Mouse (Mus musculus): ENCODE data around the gene Tex26. TPM values are rescaled to one million over a fixed set of nuclear protein-coding genes. Genes with fewer than 3 reads are reported as not detected.

The Tex26 gene
- polyA plus RNA-seq, 1 experiment from 2014 or later, result 1.2 TPM

DNA sequence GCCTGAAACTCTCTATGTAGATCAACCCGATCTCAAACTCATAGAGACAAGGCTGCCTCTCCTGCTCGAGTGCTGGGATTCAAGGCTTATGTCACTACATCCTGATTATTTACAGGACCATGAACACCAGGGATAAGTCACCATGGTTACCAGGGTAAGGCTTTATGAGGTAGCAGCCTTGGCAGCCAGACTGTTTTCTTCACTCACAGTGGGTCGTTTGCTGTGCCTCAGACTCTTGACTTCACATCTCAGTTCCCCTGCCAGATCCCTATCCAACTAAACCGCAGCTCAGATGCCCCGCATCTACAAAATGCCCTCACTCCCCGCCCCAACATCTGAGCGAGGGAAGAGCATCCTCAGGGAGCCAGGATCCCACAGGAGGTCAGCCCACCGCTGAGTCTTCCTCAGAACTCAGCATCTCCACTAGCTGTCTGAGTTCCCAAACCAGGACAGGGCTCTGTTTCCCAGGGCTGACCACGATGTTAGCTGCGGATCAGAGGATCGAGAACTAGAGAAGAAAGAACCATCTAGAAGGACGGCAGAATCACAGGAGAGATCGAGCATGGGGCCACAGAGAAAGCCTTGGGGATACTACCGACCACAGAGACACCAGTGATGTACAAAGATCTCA lies 2.3 kb downstream of the Tex26 start:
- Histone ChIP-seq H3K36me3 (replicated peaks; ENCODE audit: control insufficient read depth, insufficient read depth) (no peaks in the 10 kb centered on the region), H3K4me1 (replicated peaks; ENCODE audit: control insufficient read depth, insufficient read depth, low read length) (peaks cover 24% of the 10 kb centered on the region), H3K27ac (peak overlapping the region; percentile 96; the same call in 1 of the 2 replicates), H3K4me3 (replicated peaks; ENCODE audit: low read length) (no peak overlapping the region), H3K4me2 (replicated peaks) (no peak overlapping the region), H3K9me3 (ENCODE audit: control insufficient read depth, low read length) (no peaks in the 10 kb centered on the region), H3K27me3 (ENCODE audit: control insufficient read depth, insufficient read depth, low read length) (no peaks in the 10 kb centered on the region), H3K9ac (no peak overlapping the region)
- ATAC-seq (ENCODE audit: low FRiP score) (no peak), DNase-seq (ENCODE audit: low spot score) (peak; percentile 49)
- WGBS, result 53% methylated on average over 14 of the region's 14 CpGs

DNA sequence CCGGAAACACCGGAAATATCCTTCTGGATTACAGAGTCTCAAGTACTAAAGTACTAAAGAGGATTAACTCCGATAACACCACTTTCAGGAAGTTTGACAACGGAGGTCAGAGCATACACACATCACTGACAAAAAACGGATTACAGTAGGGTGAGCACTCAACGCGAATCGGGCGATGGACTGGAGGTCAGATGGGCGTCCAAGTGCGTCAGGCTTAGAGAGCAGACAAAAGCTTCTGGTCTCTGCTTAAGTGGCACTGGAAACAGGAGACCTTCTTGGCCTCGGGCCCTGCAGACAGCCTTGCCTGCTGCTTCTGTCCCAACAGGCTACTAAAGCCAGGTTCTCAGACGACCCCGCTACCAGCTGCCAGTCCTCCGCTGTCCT lies 2.8 kb downstream of the Tex26 start:
- DNase-seq (ENCODE audit: low spot score), result no peak
- peaks cover 24% of the 10 kb centered on the region for H3K4me1 ChIP-seq (replicated peaks; ENCODE audit: control insufficient read depth, insufficient read depth, low read length)
- peak overlapping the region; percentile 96; the same call in 1 of the 2 replicates for H3K27ac ChIP-seq
- no peak overlapping the region for H3K9ac ChIP-seq
- no peak overlapping the region for H3K4me3 ChIP-seq (replicated peaks; ENCODE audit: low read length)
- H3K36me3 ChIP-seq (replicated peaks; ENCODE audit: control insufficient read depth, insufficient read depth), result no peaks in the 10 kb centered on the region
- H3K27me3 ChIP-seq (ENCODE audit: control insufficient read depth, insufficient read depth, low read length), result no peaks in the 10 kb centered on the region
- no peaks in the 10 kb centered on the region for H3K9me3 ChIP-seq (ENCODE audit: control insufficient read depth, low read length)
- no peak overlapping the region for H3K4me2 ChIP-seq (replicated peaks)
- no peak for ATAC-seq (ENCODE audit: low FRiP score)
- WGBS, result 70% methylated on average over 15 of the region's 15 CpGs

DNA sequence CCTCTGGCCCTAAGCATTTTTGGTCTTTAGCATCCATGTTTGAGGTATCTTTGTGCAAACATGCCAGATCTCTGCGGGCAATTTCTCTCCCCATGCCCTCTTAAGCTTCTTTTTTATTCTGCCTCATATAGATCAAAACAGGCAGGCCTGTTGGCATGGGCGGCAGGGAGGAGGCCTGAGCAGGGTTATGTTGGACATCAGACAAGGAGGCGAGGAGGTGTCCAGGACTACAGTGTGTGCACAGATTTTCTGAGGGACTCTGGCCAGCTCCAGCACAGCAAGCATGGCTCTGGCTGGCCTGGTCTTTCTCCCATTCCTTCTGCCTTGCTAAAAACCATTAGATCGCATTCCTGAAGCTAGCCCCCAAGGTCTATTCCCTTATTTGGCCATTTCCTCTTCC lies 5.0 kb downstream of the Tex26 start:
- Histone ChIP-seq H3K9ac (no peak overlapping the region), H3K4me1 (replicated peaks; ENCODE audit: control insufficient read depth, insufficient read depth, low read length) (peaks cover 17% of the 10 kb centered on the region), H3K36me3 (replicated peaks; ENCODE audit: control insufficient read depth, insufficient read depth) (no peaks in the 10 kb centered on the region), H3K4me2 (replicated peaks) (no peak overlapping the region), H3K4me3 (replicated peaks; ENCODE audit: low read length) (no peak overlapping the region), H3K27ac (no peak overlapping the region), H3K9me3 (ENCODE audit: control insufficient read depth, low read length) (no peaks in the 10 kb centered on the region), H3K27me3 (ENCODE audit: control insufficient read depth, insufficient read depth, low read length) (no peaks in the 10 kb centered on the region)
- DNase-seq (ENCODE audit: low spot score) (peak; percentile 22), ATAC-seq (ENCODE audit: low FRiP score) (no peak)
- 77% methylated on average over 4 of the region's 4 CpGs for WGBS

DNA sequence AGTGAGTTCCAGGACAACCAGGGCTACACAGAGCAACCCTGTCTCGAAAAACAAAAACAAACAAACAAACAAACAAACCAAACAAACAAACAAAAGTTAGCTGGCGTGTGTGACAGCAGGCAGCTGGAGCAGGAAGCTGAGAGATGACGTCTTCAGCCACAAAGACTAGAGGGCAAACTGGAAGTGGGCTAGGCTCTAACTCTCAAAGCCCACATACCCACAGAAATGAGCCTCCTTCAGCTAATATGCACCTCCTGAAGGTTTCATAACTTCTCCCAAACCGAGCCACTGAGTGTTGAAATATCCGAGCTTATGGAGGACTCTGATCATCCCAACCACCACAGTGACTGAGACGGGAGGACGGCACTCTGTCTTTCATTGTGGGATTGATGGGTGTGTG lies 7.0 kb downstream of the Tex26 start:
- WGBS, result 91% methylated on average over 7 of the region's 7 CpGs
- H3K4me3 ChIP-seq (replicated peaks; ENCODE audit: low read length), result no peak overlapping the region
- DNase-seq (ENCODE audit: low spot score) (no peak), ATAC-seq (ENCODE audit: low FRiP score) (no peak)
- H3K4me2 ChIP-seq (replicated peaks), result no peak overlapping the region
- H3K9me3 ChIP-seq (ENCODE audit: control insufficient read depth, low read length), result no peaks in the 10 kb centered on the region
- H3K36me3 ChIP-seq (replicated peaks; ENCODE audit: control insufficient read depth, insufficient read depth), result no peaks in the 10 kb centered on the region
- H3K9ac ChIP-seq, result no peak overlapping the region
- no peaks in the 10 kb centered on the region for H3K27me3 ChIP-seq (ENCODE audit: control insufficient read depth, insufficient read depth, low read length)
- H3K4me1 ChIP-seq (replicated peaks; ENCODE audit: control insufficient read depth, insufficient read depth, low read length), result peaks cover 7% of the 10 kb centered on the region
- no peak overlapping the region for H3K27ac ChIP-seq

DNA sequence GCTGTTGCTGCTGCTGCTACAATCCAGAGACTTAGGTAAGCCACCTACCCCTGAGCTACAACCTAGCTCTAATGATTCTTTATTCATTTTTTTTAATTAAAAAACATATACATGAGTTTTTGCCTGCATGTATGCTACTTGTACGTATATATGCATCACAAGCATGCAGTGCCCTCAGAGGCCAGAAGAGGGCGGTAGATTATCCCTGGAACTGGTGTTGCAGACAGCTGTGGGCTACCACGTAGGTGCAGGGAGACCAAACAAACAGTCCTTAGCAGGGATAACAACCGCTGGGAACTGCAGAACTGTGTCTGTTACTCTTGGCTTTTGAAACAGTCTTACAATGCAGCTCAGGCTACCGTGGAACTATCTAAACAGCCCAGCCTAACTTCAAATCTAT lies 8.3 kb downstream of the Tex26 start:
- WGBS, result 85% methylated on average over 5 of the region's 5 CpGs
- no peak overlapping the region for H3K4me2 ChIP-seq (replicated peaks)
- no peak for ATAC-seq (ENCODE audit: low FRiP score)
- no peaks in the 10 kb centered on the region for H3K4me1 ChIP-seq (replicated peaks; ENCODE audit: control insufficient read depth, insufficient read depth, low read length)
- no peak overlapping the region for H3K4me3 ChIP-seq (replicated peaks; ENCODE audit: low read length)
- H3K9me3 ChIP-seq (ENCODE audit: control insufficient read depth, low read length), result no peaks in the 10 kb centered on the region
- DNase-seq (ENCODE audit: low spot score), result no peak
- H3K27ac ChIP-seq, result no peak overlapping the region
- no peaks in the 10 kb centered on the region for H3K27me3 ChIP-seq (ENCODE audit: control insufficient read depth, insufficient read depth, low read length)
- no peaks in the 10 kb centered on the region for H3K36me3 ChIP-seq (replicated peaks; ENCODE audit: control insufficient read depth, insufficient read depth)
- H3K9ac ChIP-seq, result no peak overlapping the region

DNA sequence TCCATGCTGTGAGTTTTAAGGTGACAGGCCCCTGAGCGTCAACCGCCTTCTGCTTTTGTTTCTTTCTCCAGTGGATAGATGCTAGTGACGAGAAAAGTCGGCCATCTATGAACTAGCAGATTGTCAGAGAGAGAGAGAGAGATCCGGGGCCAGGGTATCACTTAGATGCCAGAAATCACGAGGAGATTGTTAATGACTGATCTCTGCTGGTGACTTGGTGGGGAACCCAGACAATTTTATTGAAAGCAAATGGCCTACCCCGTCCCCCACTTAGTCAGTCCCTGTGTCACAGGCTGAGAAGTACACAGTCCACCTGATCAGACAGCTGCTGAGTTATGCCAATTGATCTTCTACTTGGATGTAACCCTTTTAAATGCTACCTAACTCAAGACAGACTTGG lies 9.9 kb downstream of the Tex26 start:
- WGBS, result 81% methylated on average over 7 of the region's 7 CpGs
- ATAC-seq (ENCODE audit: low FRiP score), result no peak
- H3K4me1 ChIP-seq (replicated peaks; ENCODE audit: control insufficient read depth, insufficient read depth, low read length), result no peaks in the 10 kb centered on the region

DNA sequence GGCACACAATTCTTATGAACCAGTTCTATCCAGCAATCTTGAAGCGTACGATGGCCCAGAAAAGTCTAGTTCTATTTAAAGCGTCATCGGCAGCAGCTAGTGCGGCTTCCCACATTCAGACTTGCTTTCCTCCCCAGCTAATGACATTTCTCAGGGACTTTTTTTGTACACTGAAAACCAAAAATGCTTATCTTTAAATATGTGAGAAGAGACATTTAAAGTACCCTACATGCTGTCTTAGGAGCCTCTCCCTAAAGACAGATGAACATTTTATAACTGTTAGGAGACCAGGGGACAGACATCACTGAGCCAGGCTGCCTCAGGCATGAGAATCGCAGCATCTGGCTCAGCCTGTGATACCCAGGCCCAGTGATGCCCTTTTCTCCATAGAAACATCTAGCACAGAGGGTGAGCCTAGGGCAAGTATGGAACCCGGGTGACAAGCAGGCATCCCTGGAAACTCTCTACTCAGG lies 11.8 kb downstream of the Tex26 start:
- Histone ChIP-seq H3K27ac (peak overlapping the region; percentile 57), H3K9ac (no peak overlapping the region), H3K27me3 (ENCODE audit: control insufficient read depth, insufficient read depth, low read length) (no peaks in the 10 kb centered on the region), H3K36me3 (replicated peaks; ENCODE audit: control insufficient read depth, insufficient read depth) (no peaks in the 10 kb centered on the region), H3K9me3 (ENCODE audit: control insufficient read depth, low read length) (no peaks in the 10 kb centered on the region), H3K4me2 (replicated peaks) (no peak overlapping the region), H3K4me1 (replicated peaks; ENCODE audit: control insufficient read depth, insufficient read depth, low read length) (0 out of 2 replicates have a peak, but pooled peaks cover 4% of the 10 kb centered on the region), H3K4me3 (replicated peaks; ENCODE audit: low read length) (no peak overlapping the region)
- WGBS, result 75% methylated on average over 7 of the region's 7 CpGs
- ATAC-seq (ENCODE audit: low FRiP score), result no peak
- DNase-seq (ENCODE audit: low spot score), result no peak

More for the DNA sequence above, 9.9 kb downstream of the Tex26 start:
- H3K9me3 ChIP-seq (ENCODE audit: control insufficient read depth, low read length), result no peaks in the 10 kb centered on the region
- no peaks in the 10 kb centered on the region for H3K27me3 ChIP-seq (ENCODE audit: control insufficient read depth, insufficient read depth, low read length)
- no peak overlapping the region for H3K4me3 ChIP-seq (replicated peaks; ENCODE audit: low read length)
- no peak overlapping the region for H3K4me2 ChIP-seq (replicated peaks)
- no peak for DNase-seq (ENCODE audit: low spot score)
- H3K36me3 ChIP-seq (replicated peaks; ENCODE audit: control insufficient read depth, insufficient read depth), result no peaks in the 10 kb centered on the region
- H3K9ac ChIP-seq, result no peak overlapping the region
- no peak overlapping the region for H3K27ac ChIP-seq

DNA sequence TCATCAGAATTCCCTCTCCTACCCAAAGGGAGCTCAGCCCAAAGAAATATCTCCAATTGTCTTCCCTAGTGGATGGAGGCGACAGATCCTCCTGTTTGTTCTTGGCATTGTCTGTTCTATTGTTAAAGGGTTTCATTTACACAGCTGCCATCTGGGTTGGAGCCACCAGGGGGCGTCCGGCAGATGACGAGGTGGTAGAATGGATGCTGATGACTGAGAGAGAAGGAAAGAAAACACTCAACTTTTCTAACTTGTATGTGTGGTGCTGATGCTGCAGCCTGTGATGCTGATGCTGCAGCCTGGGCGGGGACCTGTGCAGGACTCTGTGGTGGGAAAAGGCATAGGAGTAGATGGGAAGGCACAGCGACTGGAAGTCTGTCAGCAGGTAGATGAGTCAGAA lies 14.8 kb downstream of the Tex26 start:
- Histone ChIP-seq H3K4me1 (replicated peaks; ENCODE audit: control insufficient read depth, insufficient read depth, low read length) (0 out of 2 replicates have a peak, but pooled peaks cover 4% of the 10 kb centered on the region), H3K9me3 (ENCODE audit: control insufficient read depth, low read length) (no peaks in the 10 kb centered on the region), H3K4me2 (replicated peaks) (no peak overlapping the region), H3K9ac (no peak overlapping the region), H3K4me3 (replicated peaks; ENCODE audit: low read length) (no peak overlapping the region), H3K27me3 (ENCODE audit: control insufficient read depth, insufficient read depth, low read length) (no peaks in the 10 kb centered on the region), H3K36me3 (replicated peaks; ENCODE audit: control insufficient read depth, insufficient read depth) (no peaks in the 10 kb centered on the region), H3K27ac (no peak overlapping the region)
- DNase-seq (ENCODE audit: low spot score), result peak; percentile 70
- 30% methylated on average over 6 of the region's 6 CpGs for WGBS
- ATAC-seq (ENCODE audit: low FRiP score), result no peak

DNA sequence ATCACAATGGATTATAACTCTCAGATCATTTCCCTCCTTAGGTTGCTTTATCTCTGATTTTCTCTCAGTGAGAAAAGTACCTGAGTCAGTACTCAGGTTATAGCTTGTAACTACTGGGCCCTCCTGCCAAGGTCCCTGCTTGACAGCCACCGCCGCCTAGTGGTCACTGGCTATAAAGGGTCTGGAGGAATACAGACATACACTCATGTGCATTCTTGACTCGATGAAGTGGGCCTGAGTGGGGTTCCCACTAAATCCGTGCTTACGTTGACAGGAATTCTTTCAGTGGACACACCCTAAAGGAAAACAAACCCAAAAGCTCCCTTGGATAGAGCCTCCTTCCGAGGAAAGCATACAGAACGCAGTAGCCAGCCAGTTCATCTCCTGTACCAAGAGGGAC lies 17.1 kb downstream of the Tex26 start:
- H3K4me3 ChIP-seq (replicated peaks; ENCODE audit: low read length), result no peak overlapping the region
- no peak for ATAC-seq (ENCODE audit: low FRiP score)
- no peak overlapping the region for H3K27ac ChIP-seq
- WGBS, result 92% methylated on average over 7 of the region's 7 CpGs
- no peaks in the 10 kb centered on the region for H3K9me3 ChIP-seq (ENCODE audit: control insufficient read depth, low read length)
- no peak overlapping the region for H3K9ac ChIP-seq
- no peaks in the 10 kb centered on the region for H3K36me3 ChIP-seq (replicated peaks; ENCODE audit: control insufficient read depth, insufficient read depth)
- no peaks in the 10 kb centered on the region for H3K27me3 ChIP-seq (ENCODE audit: control insufficient read depth, insufficient read depth, low read length)
- 0 out of 2 replicates have a peak, but pooled peaks cover 4% of the 10 kb centered on the region for H3K4me1 ChIP-seq (replicated peaks; ENCODE audit: control insufficient read depth, insufficient read depth, low read length)
- no peak for DNase-seq (ENCODE audit: low spot score)
- H3K4me2 ChIP-seq (replicated peaks), result no peak overlapping the region

DNA sequence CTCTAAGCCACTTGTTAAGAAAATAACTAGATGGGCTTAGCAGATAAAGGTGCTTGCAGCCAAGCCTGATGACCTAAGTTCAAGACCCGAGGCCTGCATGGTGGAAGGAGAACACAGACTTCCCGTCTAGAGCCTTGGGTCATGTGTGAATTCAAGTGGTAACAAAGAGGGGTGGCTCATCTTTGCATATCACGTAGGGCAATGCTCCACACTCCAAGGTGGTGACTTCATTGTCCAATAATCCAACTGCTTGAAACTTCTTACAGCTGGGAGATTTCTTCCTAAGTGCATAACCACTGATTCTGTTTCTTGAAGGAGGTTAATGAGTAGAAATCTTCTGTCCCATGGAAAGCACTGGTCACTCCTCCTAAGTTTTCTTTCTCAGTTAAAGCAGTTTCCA lies 22.6 kb downstream of the Tex26 start:
- H3K4me3 ChIP-seq (replicated peaks; ENCODE audit: low read length), result no peak overlapping the region
- 86% methylated on average over 3 of the region's 3 CpGs for WGBS
- no peak overlapping the region for H3K4me2 ChIP-seq (replicated peaks)
- ATAC-seq (ENCODE audit: low FRiP score) (no peak), DNase-seq (ENCODE audit: low spot score) (no peak)
- no peaks in the 10 kb centered on the region for H3K36me3 ChIP-seq (replicated peaks; ENCODE audit: control insufficient read depth, insufficient read depth)
- no peak overlapping the region for H3K9ac ChIP-seq
- no peak overlapping the region for H3K27ac ChIP-seq
- no peaks in the 10 kb centered on the region for H3K27me3 ChIP-seq (ENCODE audit: control insufficient read depth, insufficient read depth, low read length)
- H3K4me1 ChIP-seq (replicated peaks; ENCODE audit: control insufficient read depth, insufficient read depth, low read length), result no peaks in the 10 kb centered on the region
- H3K9me3 ChIP-seq (ENCODE audit: control insufficient read depth, low read length), result no peaks in the 10 kb centered on the region

Data from hindbrain, embryonic 14.5 days (tissue).